Comparison of ENCODE assay signal across 7 mouse cellular contexts in genomic region chr4:41050726-41051675, GRCm38 (mm10). TPM values are rescaled to one million over a fixed set of nuclear protein-coding genes. Genes with fewer than 3 reads are reported as not detected.
DNase-seq lines count a peak whose midpoint lies in the region; ATAC-seq lines count a peak whose summit lies in the region.

No protein-coding gene starts in this region.

- no peak overlapping the region for H3K4me3 ChIP-seq in intestine, embryonic 14.5 days (ENCODE audit: low read depth, low read length)

- WGBS in intestine, embryonic 14.5 days = 35% methylated on average over 16 of the region's 16 CpGs

- no peak overlapping the region for H3K27ac ChIP-seq in intestine, embryonic 14.5 days (ENCODE audit: low read depth)

- no peaks in the 10 kb centered on the region for H3K4me1 ChIP-seq in intestine, embryonic 14.5 days (replicated peaks; ENCODE audit: control insufficient read depth, insufficient read depth, low read length)

- intact Hi-C loops in gastrocnemius, postnatal 14 days (cut with DNase I; ENCODE audit: low total_unique reads) = loop anchor here (2.0 kb wide), 1 partner anchor 70 kb away; no protein-coding TSS in a partner anchor
- intact Hi-C loops in left cerebral cortex, postnatal 14 days (cut with DNase I) = loop anchor here (5.0 to 10.0 kb wide), 2 partner anchors 176 to 234 kb away; no protein-coding TSS in a partner anchor

- H3K4me2 ChIP-seq in intestine, embryonic 14.5 days (ENCODE audit: low read length) = 0 out of 2 replicates have a peak overlapping the region, but pooled peaks have one; percentile 8

- no peaks in the 10 kb centered on the region for H3K36me3 ChIP-seq in intestine, embryonic 14.5 days (ENCODE audit: control insufficient read depth, insufficient read depth, low read length)

- peak; percentile 22 for ATAC-seq in intestine, embryonic 14.5 days (replicated peaks; ENCODE audit: low FRiP score, low TSS enrichment, low read depth)

- no peaks in the 10 kb centered on the region for H3K9me3 ChIP-seq in intestine, embryonic 14.5 days (ENCODE audit: control insufficient read depth, low read length)

- H3K9ac ChIP-seq in intestine, embryonic 14.5 days (ENCODE audit: low read length) = no peak overlapping the region

- no peaks in the 10 kb centered on the region for H3K27me3 ChIP-seq in intestine, embryonic 14.5 days (replicated peaks; ENCODE audit: control insufficient read depth, insufficient read depth, low read length)

- peak; percentile 77 to 93 for DNase-seq in adrenal gland, adult (ENCODE audit: inconsistent age in 2 of 2, low spot score in 1 of 2)
- DNase-seq in embryo, embryonic 10 days (ENCODE audit: low spot score) = peak; percentile 88
- DNase-seq in gastrocnemius, postnatal 14 days = peak; percentile 85
- DNase-seq in intestine, embryonic 14.5 days (ENCODE audit: low spot score) = peak; percentile 94
- DNase-seq in left cerebral cortex, postnatal 14 days (ENCODE audit: low spot score in 2 of 2) = peak; percentile 84 to 92
- peak; percentile 87 for DNase-seq in mesoderm, embryonic 11.5 days (ENCODE audit: low read depth, low spot score)
- peak; percentile 73 for DNase-seq in right cerebral cortex, postnatal 25 days

RNA-seq across cellular contexts. Expression of gene Aqp7, which starts 3.1 kb away (rescaled TPM):
- 10 to 100 TPM; 11.4 to 14.5 TPM for total RNA-seq in gastrocnemius, postnatal 14 days (2021)
- 0.16 TPM in 2 replicates for polyA plus RNA-seq in intestine, embryonic 14.5 days (2014; fragmentation: Nextera tagmentation; extraction: Ambion mirVana)
- total RNA-seq in left cerebral cortex, postnatal 14 days (2021) = not detected

RNA-seq across cellular contexts. Expression of gene Aqp3, which starts 47.0 kb away (rescaled TPM):
- not detected for total RNA-seq in gastrocnemius, postnatal 14 days (2021)
- 0.96 TPM in 1 of 2 replicates, not detected in the other for polyA plus RNA-seq in intestine, embryonic 14.5 days (2014; fragmentation: Nextera tagmentation; extraction: Ambion mirVana)
- not detected for total RNA-seq in left cerebral cortex, postnatal 14 days (2021)

Comparison
In these comparisons a context has a peak if more than half of its experiments do, and no peak if none do; other contexts are left out.
1. RNA of gene Aqp7, which starts 3.1 kb away (total RNA-seq): 11.4 to 14.5 TPM in gastrocnemius, postnatal 14 days; not detected in left cerebral cortex, postnatal 14 days; every median in the first group is over 10 times any median in the second.
2. Peak in every context shown above with its lines, with median percentiles within 50 percentile points of each other: DNase-seq.